Mouse (Mus musculus) retina, adult 2 months (tissue): ENCODE measurements at regions not wholly inside any gene's neighbourhood (a gene's known extent, or its start where the extent isn't known, plus 50 kb on each side); places are given as distances from the start of the nearest gene placed in this dataset.

Experiments
- DNase-seq: peaks from one replicate; pipeline ENCODE4 v3.0.0-alpha.2; 2012; ENCODE audit warnings: low read depth, low spot score

GRCm38 (mm10) chr11:71887211-71887610 lies 137.5 kb downstream of the Wscd1 start:
- DNase-seq = no peak

- no peak for DNase-seq
These were observed 137.1 kb downstream of the Wscd1 start for GRCm38 (mm10) chr11:71886771-71887170.

DNA sequence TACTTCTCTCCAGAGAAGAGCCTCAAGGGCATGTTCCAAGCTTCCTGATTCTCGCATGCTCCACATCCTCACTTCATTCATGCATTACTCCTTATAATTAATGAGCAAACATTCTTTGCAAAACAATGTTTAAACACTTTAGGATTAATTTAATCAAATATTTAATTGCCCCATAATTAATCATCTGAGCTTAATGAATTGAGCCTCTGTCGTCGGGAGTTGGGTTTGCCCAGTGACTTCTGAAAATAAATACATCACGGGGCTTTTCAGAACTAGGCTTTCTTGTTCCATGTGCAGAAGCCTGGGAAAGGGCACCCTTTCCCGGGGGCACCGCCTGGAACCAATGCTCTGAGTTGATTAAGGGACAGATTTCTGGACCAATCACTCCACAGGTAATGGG lies 135.1 kb downstream of the Wscd1 start:
- DNase-seq = no peak

- DNase-seq = no peak
These were observed 132.1 kb downstream of the Wscd1 start for GRCm38 (mm10) chr11:71881841-71882240.

DNA sequence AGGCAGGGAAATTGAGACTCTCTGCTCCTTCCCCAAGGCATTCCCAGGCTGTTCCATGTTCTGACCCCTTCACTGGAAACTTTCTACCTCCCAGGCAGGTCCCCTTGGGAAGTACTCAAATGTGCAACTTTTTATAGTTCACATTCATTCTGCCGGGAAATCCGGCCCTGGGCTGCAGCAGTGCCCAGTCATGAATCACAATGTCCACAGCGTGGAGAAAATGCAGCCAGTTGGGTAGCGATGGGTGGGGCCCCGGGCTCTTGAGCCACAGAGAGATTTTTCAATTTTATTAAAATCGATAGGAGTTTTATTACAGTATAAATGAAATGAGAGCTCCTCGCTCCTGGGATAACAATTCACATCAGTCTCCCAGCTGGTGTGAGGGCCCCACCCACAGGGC lies 121.6 kb downstream of the Wscd1 start:
- DNase-seq = no peak

- DNase-seq = no peak
These were observed 117.0 kb downstream of the Wscd1 start for GRCm38 (mm10) chr11:71866690-71867089.

DNA sequence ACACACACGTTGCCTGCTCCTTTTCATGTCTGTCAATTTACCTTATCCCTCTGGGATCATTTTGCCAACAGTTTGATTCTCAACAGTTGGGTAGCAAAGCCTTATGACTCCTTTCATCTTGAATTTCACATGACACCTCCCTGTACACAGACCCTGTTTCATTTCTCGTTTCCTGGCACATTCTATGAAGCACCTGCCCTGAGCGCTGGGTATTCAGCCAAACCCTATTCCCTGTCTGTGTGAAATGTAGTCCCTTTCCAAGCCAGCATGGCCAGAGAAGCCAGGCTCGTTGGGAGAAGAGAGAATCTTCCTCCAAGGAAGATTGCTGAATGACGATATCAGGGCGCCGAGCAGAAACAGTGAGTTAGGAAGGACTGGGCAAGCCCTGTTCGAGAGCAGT lies 108.2 kb downstream of the Wscd1 start:
- no peak for DNase-seq

GRCm38 (mm10) chr11:71855557-71855956 lies 105.8 kb downstream of the Wscd1 start:
- no peak for DNase-seq

DNA sequence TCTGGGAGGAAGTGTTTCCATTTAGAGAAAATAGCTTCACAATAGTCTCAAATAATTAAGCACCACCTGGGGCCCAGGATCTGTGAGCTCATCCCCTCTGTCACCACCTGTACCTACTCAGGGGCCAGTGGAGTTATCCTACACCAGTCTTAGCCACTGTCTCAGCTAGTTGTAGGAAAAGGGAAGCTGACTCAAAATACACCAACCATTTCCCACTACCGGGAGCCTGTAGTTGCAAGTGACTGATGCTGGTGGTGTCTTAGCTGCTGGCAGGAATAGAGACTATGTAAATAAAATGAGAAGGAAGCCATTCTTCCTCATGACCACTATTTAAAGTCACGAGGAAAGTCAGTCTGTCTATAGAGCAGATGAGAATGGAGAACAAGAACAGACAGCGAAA lies 105.3 kb downstream of the Wscd1 start:
- no peak for DNase-seq

- DNase-seq = peak; percentile 9
These were observed 98.1 kb downstream of the Wscd1 start for GRCm38 (mm10) chr11:71847684-71848367.

DNA sequence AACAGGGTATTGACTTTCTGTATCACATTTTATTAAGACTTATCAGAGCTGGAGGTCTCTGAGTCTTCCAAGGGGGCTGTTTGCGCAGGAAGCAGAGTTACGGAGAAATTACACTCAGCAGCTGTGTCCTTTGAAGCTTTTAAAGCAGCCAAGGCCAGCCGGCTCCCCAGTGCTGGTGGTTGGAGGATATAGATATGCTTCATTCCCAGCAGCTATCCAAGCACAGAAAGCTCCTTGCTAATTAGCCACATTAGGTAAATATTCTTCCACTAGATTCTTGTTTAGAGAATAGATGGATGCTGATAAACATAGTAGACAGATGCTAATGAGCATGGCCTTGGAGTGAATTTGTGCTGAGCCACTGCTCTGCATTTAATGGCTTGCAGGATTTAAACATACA lies 96.8 kb downstream of the Wscd1 start:
- no peak for DNase-seq

DNA sequence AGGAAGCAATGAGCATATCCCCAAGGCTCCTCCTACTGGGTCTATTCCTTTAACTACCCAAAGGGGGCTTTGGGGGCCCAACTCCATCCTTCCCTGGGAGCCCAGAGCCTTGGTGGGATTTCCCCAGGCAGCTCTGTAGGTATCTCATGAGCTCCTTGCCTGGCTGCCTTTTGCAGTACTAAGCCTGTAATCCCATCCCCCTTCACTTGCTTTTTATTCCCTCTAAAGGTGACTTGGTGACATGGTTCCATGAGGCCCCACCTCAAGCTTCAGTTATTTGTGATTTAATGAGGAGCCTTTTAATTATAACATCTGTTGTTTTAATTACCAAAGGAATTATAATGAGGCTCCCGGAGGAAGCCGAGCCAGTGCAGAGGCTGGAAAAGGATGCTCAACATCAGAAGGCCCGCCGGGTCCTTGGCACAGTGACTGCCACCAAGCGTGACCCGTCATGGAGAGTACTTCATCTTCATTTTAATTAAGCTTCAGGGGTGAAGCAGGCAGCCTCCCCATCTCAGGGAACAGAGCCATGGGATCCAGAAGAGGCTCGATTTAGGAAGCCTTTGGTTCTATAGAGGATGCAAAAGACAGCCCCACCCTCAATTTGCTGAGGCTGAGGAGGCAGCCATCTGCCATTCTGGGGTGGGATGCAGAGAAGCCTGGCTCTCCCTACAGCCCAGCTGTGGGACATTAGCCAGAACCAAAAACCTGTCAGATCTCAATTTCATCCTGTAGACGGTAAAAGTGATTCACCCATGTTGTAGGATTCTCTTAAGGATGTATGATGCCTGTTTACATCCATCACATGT lies 91.1 kb downstream of the Wscd1 start:
- no peak for DNase-seq
